Mouse (Mus musculus) bone marrow, adult 2 months (tissue): Measurements from ENCODE around the gene Ahsa1. TPM values are rescaled to one million over a fixed set of nuclear protein-coding genes. Genes with fewer than 3 reads are reported as not detected.
"Not testable (repeated sequence)": the region's sequence is repeated elsewhere in the genome, so short reads cannot be mapped to it uniquely, and the experiment has no call there.

Experiments
- H3K27ac ChIP-seq: fragments of 200-500 bp; 2 replicates; pipeline ENCODE4 v1.5.1; 2012; ENCODE audit warnings: low read depth, mild to moderate bottlenecking, control low read depth, inconsistent platforms, low read length; ENCODE audit not compliant: control insufficient read depth, poor library complexity, insufficient read depth
- H3K4me1 ChIP-seq: fragments of 200-500 bp; 2 replicates; pipeline ENCODE4 v1.6.1; 2011; ENCODE audit warnings: low read length; ENCODE audit not compliant: control insufficient read depth, insufficient read depth
- H3K4me3 ChIP-seq: fragments of 200-500 bp; replicated peaks from 2 replicates; pipeline ENCODE3; 2011; ENCODE audit warnings: mild to moderate bottlenecking, low read depth, low read length, control low read depth; ENCODE audit not compliant: control insufficient read depth
- CTCF ChIP-seq: fragments of 200-500 bp; IDR thresholded peaks from 2 replicates; pipeline ENCODE4 v1.5.1; 2011; ENCODE audit warnings: low read length, control low read depth; ENCODE audit not compliant: control insufficient read depth, insufficient read depth
- POLR2A ChIP-seq: fragments of 200-500 bp; IDR thresholded peaks from 2 replicates; pipeline ENCODE4 v1.6.1; 2011; ENCODE audit warnings: low read depth, mild to moderate bottlenecking, control low read depth, low read length, borderline replicate concordance; ENCODE audit not compliant: control insufficient read depth
- WGBS: fragments of 180-500 bp; shearing (Covaris S2); methylation state at CpG from one replicate; pipeline ENCODE4 v1.1.7; 2018; 5-methylcytosine and 5-hydroxymethylcytosine counted together
- polyA plus RNA-seq: library from polyadenylated mRNA; stranded (reverse); fragments of >200 nt; gene quantifications from 2 replicates; pipeline ENCODE4 v1.2.4, GENCODE M21; 2011; ENCODE audit warnings: low replicate concordance; ENCODE audit not compliant: missing spikeins, insufficient read depth, insufficient read length

Ahsa1 gene
- polyA plus RNA-seq, 1 experiment, result 74.4 TPM

DNA sequence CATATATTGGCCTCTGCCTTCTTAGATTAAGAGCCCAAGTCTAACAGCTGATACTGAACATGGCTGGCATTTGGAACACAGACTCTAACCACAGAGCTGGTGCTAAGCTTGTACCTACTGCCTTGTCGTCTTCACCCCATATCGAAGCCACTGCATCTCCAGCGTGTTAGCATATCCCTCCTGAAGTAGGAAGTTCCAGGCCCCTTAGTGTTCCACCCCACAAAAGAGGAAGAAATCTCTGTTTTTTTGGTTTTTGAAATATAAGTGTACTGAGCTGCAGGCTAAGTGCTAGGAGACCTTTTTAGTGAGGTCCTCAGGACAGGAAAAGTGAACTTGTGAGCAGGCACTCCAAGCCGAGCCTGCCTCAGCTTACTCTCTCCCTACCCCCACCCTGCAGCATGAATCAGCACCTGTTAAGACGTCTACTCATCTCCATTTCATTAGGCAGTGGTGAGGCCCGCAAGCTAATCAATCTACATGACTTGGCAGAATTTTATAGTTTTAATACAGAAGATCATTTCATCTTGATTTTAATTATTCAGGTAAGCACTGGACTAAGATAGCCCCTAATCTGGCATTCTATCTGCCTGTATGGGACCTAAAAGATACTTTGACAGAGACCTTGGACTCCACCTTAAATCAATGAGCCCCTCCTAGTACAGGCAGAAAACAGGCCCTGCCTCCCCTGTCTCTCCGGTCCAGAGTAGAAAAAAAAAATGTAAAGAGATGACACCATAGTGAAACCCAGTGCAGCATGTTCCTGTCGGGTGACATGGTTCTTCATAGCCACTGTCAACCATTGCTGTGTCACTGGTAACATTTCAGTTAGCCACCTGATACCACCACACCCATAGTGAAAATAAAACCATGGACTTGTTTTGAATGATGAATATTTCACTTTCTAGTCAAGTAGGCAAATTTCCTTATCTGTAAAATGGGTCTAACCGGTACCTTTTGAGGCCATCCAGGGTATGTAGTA is 8.9 kb downstream of the Ahsa1 start:
- WGBS, result 48% methylated on average over 9 of the region's 9 CpGs

DNA sequence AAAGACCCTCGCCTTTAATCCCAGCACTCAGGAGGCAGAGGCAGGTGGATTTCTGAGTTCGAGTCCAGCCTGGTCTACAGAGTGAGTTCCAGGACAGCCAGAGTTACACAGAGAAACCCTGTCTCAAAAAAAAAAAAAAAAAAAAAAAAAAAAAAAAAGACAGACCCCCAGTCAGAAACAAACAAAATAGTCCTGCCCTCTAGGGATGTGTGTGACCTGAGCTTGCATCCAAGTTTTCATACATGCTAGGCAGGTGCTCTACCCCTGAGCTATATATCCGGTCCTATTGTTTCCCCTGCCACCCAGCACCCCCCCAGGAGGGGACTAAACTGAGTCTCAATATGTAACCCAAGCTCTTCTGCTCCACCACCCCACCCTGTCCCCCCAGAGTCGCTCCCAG is 11.0 kb downstream of the Ahsa1 start:
- not testable (repeated sequence) for H3K4me1 ChIP-seq, H3K27ac ChIP-seq, H3K4me3 ChIP-seq
- 73% methylated on average over 4 of the region's 4 CpGs for WGBS

More for the DNA sequence above, 8.9 kb downstream of the Ahsa1 start:
- TF ChIP-seq POLR2A (no peak), CTCF (no peak)
- H3K27ac ChIP-seq, result no peak overlapping the region
- no peaks in the 10 kb centered on the region for H3K4me1 ChIP-seq
- no peak overlapping the region for H3K4me3 ChIP-seq

DNA sequence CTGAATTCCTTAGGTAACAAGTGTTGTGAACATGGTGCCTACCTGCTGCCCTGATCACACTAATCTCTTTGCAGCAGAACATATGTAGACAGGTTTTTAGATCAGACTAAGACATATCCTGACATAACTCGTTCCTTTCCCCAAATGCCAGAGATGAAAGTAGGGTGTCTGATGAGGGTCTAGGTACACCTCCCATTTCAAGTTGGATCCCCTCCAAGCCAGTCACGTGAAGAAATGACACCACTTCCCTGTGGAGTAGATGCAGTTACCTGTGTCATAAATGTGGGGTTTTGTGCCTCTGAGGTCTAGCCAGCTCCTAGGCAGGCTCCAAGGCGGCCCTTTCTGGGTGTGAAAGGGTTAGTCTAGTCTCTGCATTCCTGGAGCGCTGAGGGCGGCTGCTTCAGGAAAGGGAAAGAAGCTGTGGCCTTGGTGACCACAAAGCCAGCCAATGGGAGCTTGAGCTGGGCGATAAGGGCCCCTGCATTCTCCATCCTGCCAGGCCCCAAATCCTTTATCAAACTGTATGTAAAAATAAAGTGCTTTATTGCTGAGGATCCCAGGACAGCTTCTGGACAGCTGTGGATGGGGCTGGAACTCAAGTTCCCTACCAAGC is 11.9 kb downstream of the Ahsa1 start:
- H3K4me1 ChIP-seq, result no peaks in the 10 kb centered on the region
- H3K27ac ChIP-seq, result no peak overlapping the region
- WGBS, result 9% methylated on average over 6 of the region's 6 CpGs
- TF ChIP-seq CTCF, result no peak
- H3K4me3 ChIP-seq, result no peak overlapping the region

DNA sequence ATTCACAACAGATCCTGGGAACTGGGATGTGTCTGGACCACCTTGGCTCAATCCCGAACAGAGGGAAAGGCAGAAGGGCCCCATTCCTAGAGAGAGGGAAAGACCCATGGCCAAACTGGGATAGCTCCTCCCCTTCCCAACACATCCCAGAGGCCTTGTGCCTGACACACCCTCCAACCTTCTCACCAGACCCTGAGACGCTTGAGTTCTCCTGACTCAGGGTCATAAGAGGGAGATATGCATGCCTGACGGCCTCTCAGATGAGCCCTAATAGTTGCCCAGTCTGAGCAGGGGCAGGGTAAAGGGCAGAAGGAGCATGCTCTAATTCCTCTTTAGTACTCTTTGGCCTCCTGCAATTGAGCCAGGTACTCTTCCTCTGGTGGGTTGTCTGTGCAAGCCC is 13.1 kb downstream of the Ahsa1 start:
- Histone ChIP-seq H3K27ac (no peak overlapping the region), H3K4me1 (no peaks in the 10 kb centered on the region), H3K4me3 (no peak overlapping the region)
- TF ChIP-seq POLR2A (no peak), CTCF (no peak)
- WGBS, result 82% methylated on average over 3 of the region's 3 CpGs

DNA sequence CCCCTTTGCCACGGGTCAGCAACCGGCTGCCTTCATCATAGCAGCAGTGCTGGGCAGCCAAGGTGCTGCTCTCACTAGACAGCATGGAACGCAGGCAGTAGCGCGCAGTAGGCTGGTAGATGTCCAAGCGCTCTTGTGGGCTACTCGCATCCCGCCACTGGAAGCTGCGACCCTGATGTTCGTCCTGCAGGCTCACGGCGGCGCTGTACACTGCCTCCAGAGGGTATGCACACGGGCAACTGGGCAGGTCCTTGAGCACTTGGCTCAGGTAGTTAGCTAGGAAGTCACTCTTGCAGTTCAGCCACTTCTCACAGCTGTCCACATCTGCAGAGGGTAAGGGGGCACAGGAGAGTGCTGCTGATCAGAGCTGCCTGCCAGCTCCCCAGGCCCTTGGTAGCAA is 13.6 kb downstream of the Ahsa1 start:
- Histone ChIP-seq H3K4me3 (no peak overlapping the region), H3K4me1 (peaks cover 1% of the 10 kb centered on the region; the same call in 1 of the 2 replicates), H3K27ac (no peak overlapping the region; the same call in 1 of the 2 replicates)
- 84% methylated on average over 14 of the region's 14 CpGs for WGBS
- TF ChIP-seq POLR2A, result no peak
- no peak for TF ChIP-seq CTCF

DNA sequence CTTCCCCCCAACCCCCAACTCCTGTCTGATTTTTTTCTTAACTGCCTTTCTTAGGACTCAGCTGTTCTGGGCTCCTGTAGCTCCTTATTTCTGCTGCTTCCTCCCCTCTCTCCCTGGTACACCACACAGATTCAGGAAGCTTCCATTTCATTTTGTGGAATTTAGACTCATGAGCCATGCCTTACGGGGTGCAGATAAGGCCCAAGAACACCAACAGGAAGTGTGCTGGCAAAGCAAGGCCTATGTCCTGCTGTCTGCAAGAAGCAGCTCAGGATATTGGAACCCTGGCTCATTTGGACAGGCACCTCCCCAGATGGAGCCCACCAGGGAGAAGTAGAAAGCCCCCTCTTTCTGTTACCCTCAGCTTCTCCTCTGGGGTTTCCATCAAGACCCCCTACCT is 15.5 kb downstream of the Ahsa1 start:
- no peak overlapping the region for H3K4me3 ChIP-seq
- H3K4me1 ChIP-seq, result peaks cover 1% of the 10 kb centered on the region; the same call in 1 of the 2 replicates
- WGBS, result 38% methylated on average over 1 of the region's 1 CpGs
- TF ChIP-seq CTCF (no peak), POLR2A (no peak)
- H3K27ac ChIP-seq, result no peak overlapping the region

DNA sequence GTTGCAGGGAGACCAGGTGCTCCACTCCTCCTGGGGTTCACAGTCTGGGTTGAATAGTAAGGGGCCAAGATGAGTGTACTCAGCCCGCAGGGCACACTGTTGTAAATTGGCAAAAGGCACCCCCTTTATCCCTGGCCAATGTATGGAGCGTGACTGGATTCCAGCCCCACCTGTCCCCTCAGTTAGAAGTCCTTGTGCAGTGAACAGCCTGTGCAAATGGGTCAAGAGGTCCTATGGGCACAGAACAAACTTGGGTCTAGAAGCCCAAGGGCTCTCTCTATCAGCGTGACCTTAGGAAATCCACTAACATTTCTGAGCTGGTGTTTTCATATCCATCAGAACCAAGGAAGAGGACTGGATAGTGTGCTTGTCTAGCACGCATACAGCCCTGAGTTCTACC is 16.5 kb downstream of the Ahsa1 start:
- Histone ChIP-seq H3K4me3 (no peak overlapping the region), H3K27ac (no peak overlapping the region), H3K4me1 (peaks cover 1% of the 10 kb centered on the region; the same call in 1 of the 2 replicates)
- WGBS, result 88% methylated on average over 4 of the region's 4 CpGs
- TF ChIP-seq CTCF, result no peak
- TF ChIP-seq POLR2A, result no peak

DNA sequence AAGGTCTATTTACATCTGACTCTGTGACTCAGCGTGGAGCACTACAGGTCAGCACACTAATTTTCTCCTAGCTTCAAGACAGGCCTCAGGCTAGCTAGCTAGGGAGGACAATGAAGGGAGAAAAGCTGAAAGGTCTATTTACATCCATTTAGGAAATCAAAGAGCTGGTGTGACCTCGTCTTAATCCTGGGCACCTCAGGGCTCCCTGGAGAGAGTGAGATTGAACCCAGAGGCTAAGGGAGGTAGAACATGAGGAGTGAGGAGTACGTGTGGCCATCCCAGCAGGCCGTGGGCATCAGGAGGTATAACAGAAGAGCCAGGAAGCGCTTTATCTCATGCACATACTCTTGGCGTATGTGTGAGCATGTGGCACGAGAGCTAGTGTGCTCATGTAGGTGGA is 17.4 kb downstream of the Ahsa1 start:
- TF ChIP-seq POLR2A, result no peak
- no peak for TF ChIP-seq CTCF
- H3K4me1 ChIP-seq, result peaks cover 1% of the 10 kb centered on the region; the same call in 1 of the 2 replicates
- no peak overlapping the region for H3K4me3 ChIP-seq
- WGBS, result 83% methylated on average over 7 of the region's 7 CpGs
- H3K27ac ChIP-seq, result no peak overlapping the region
